Mouse (Mus musculus): ENCODE data around the gene Eps8l3.
A peak's percentile ranks its signal among the peaks of the same experiment; 100 is the strongest.

Eps8l3 gene

GRCm38 (mm10) chr3:107895720-107896569 is 18.9 kb downstream of the Eps8l3 start, which contains the start of gene Gstm5:
Gene Gstm5, plus strand, starts transcription at chr3:107895821.
- DNase-seq (ENCODE audit: low read depth) = peak; percentile 84

- no peak for DNase-seq (ENCODE audit: low read depth)
These were observed 21.7 kb downstream of the Eps8l3 start for GRCm38 (mm10) chr3:107898691-107899090.

GRCm38 (mm10) chr3:107900955-107901673 is 24.1 kb downstream of the Eps8l3 start:
- no peak for DNase-seq (ENCODE audit: low read depth)

GRCm38 (mm10) chr3:107905942-107906341 is 28.9 kb downstream of the Eps8l3 start:
- no peak for DNase-seq (ENCODE audit: low read depth)

GRCm38 (mm10) chr3:107916674-107917073 is 39.6 kb downstream of the Eps8l3 start:
- DNase-seq (ENCODE audit: low read depth) = no peak

GRCm38 (mm10) chr3:107917097-107917496 is 40.1 kb downstream of the Eps8l3 start:
- DNase-seq (ENCODE audit: low read depth) = no peak

- DNase-seq (ENCODE audit: low read depth) = peak; percentile 39
These were observed 40.9 kb downstream of the Eps8l3 start for GRCm38 (mm10) chr3:107917783-107918408.

GRCm38 (mm10) chr3:107920348-107920747 is 43.3 kb downstream of the Eps8l3 start:
- DNase-seq (ENCODE audit: low read depth) = no peak

- no peak for DNase-seq (ENCODE audit: low read depth)
These were observed 48.3 kb downstream of the Eps8l3 start for GRCm38 (mm10) chr3:107925335-107925734.

- no peak for DNase-seq (ENCODE audit: low read depth)
These were observed 50.8 kb downstream of the Eps8l3 start for GRCm38 (mm10) chr3:107927841-107928240.

GRCm38 (mm10) chr3:107928691-107929090 is 51.7 kb downstream of the Eps8l3 start:
- no peak for DNase-seq (ENCODE audit: low read depth)

- DNase-seq (ENCODE audit: low read depth) = no peak
These were observed 52.2 kb downstream of the Eps8l3 start for GRCm38 (mm10) chr3:107929243-107929642.

GRCm38 (mm10) chr3:107929731-107930130 is 52.7 kb downstream of the Eps8l3 start:
- DNase-seq (ENCODE audit: low read depth) = no peak

- no peak for DNase-seq (ENCODE audit: low read depth)
These were observed 54.1 kb downstream of the Eps8l3 start for GRCm38 (mm10) chr3:107931134-107931533.

GRCm38 (mm10) chr3:107931670-107932069 is 54.6 kb downstream of the Eps8l3 start, which contains the start of gene Gstm7:
Gene Gstm7, minus strand, starts transcription at chr3:107931817.
- peak; percentile 61 for DNase-seq (ENCODE audit: low read depth)

GRCm38 (mm10) chr3:107932128-107932527 is 55.1 kb downstream of the Eps8l3 start:
- no peak for DNase-seq (ENCODE audit: low read depth)

- no peak for DNase-seq (ENCODE audit: low read depth)
These were observed 58.2 kb downstream of the Eps8l3 start for GRCm38 (mm10) chr3:107935268-107935667.

GRCm38 (mm10) chr3:107935888-107936287 is 58.9 kb downstream of the Eps8l3 start:
- no peak for DNase-seq (ENCODE audit: low read depth)

GRCm38 (mm10) chr3:107939403-107939802 is 62.4 kb downstream of the Eps8l3 start:
- peak; percentile 96 for DNase-seq (ENCODE audit: low read depth)

GRCm38 (mm10) chr3:107939830-107940229 is 62.8 kb downstream of the Eps8l3 start:
- DNase-seq (ENCODE audit: low read depth) = no peak

- no peak for DNase-seq (ENCODE audit: low read depth)
These were observed 63.5 kb downstream of the Eps8l3 start for GRCm38 (mm10) chr3:107940524-107940923.

GRCm38 (mm10) chr3:107941261-107941660 is 64.2 kb downstream of the Eps8l3 start:
- DNase-seq (ENCODE audit: low read depth) = no peak
